Mouse (Mus musculus) thymus, adult 2 months (tissue): ENCODE results near the gene Slc52a3.

ENCODE experiments used
- CTCF ChIP-seq: fragments of 200-500 bp; IDR thresholded peaks from 2 replicates; pipeline ENCODE4 v1.5.1; 2012; ENCODE audit warnings: mild to moderate bottlenecking, control low read depth, low read length, moderate library complexity, borderline replicate concordance; ENCODE audit not compliant: control insufficient read depth, poor library complexity, insufficient read depth; ENCODE audit errors: extremely low read depth
- POLR2A ChIP-seq: fragments of 200-500 bp; IDR thresholded peaks from 2 replicates; pipeline ENCODE4 v1.6.1; 2012; ENCODE audit warnings: mild to moderate bottlenecking, low read length, control low read depth, moderate library complexity; ENCODE audit not compliant: control insufficient read depth, poor library complexity, insufficient read depth; ENCODE audit errors: extremely low read depth

DNA sequence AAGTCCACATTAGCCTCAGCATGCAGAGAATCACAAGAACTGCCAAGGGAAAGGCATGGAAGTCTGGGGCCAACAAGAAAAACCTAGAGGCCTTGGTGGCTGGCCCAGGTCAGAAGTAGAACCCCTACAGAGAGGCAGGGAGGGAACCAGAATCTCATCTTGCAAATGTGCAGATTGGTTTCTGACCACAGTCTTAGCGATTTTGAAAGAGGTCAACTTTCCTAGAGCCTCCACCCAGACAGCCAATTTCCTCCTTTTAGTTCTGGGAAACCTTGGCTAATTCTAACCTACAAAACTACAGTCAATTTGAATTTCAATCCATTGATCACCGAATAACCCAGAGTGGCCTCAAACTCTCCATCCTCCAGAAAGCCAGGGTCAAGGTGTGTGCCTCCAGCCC lies 16.4 kb downstream of the Slc52a3 start:
- no peak for TF ChIP-seq CTCF
- no peak for TF ChIP-seq POLR2A
